Mouse (Mus musculus) forebrain, embryonic 12.5 days (tissue): ENCODE results near the gene Mas1. TPM values are rescaled to one million over a fixed set of nuclear protein-coding genes. Genes with fewer than 3 reads are reported as not detected.

Experiments used
- ATAC-seq: fragments of 200-750 bp; cut with Nextera tagmentation; 2 replicates; pipeline ENCODE4 v1.8.0; 2017; ENCODE audit warnings: moderate TSS enrichment; ENCODE audit not compliant: low FRiP score
- H3K27ac ChIP-seq: fragments of 300-500 bp; sonication (generic); 2 replicates; pipeline ENCODE4 v1.5.1; 2016; ENCODE audit warnings: mild to moderate bottlenecking
- H3K27me3 ChIP-seq: fragments of 300-500 bp; sonication (generic); 2 replicates; pipeline ENCODE4 v1.6.1; 2016; ENCODE audit warnings: mild to moderate bottlenecking
- H3K36me3 ChIP-seq: fragments of 300-500 bp; sonication (generic); replicated peaks from 2 replicates; pipeline ENCODE4 v1.6.1; 2016; ENCODE audit warnings: mild to moderate bottlenecking
- H3K4me1 ChIP-seq: fragments of 300-500 bp; sonication (generic); 2 replicates; pipeline ENCODE4 v1.6.1; 2016
- H3K4me2 ChIP-seq: fragments of 300-500 bp; sonication (generic); 2 replicates; pipeline ENCODE4 v1.6.1; 2016; ENCODE audit warnings: mild to moderate bottlenecking, moderate library complexity
- H3K4me3 ChIP-seq: fragments of 300-500 bp; sonication (generic); replicated peaks from 2 replicates; pipeline ENCODE4 v1.5.1; 2016; ENCODE audit warnings: mild to moderate bottlenecking
- H3K9ac ChIP-seq: fragments of 300-500 bp; sonication (generic); 2 replicates; pipeline ENCODE4 v1.6.1; 2016; ENCODE audit warnings: mild to moderate bottlenecking
- H3K9me3 ChIP-seq: fragments of 300-500 bp; sonication (generic); 2 replicates; pipeline ENCODE4 v1.6.1; 2016
- WGBS: fragments of 180-500 bp; shearing (Covaris S2); methylation state at CpG from one replicate; pipeline ENCODE4 v1.1.7; 2016; 5-methylcytosine and 5-hydroxymethylcytosine counted together
- polyA plus RNA-seq: library from polyadenylated mRNA; unstranded; fragments of >200 nt; fragmentation: Nextera tagmentation; extraction: Ambion mirVana; gene quantifications from 2 replicates; pipeline ENCODE4 v1.2.1, GENCODE M21; 2016

Mas1 gene
- 0.38 TPM in 1 of 2 replicates, not detected in the other for polyA plus RNA-seq

DNA sequence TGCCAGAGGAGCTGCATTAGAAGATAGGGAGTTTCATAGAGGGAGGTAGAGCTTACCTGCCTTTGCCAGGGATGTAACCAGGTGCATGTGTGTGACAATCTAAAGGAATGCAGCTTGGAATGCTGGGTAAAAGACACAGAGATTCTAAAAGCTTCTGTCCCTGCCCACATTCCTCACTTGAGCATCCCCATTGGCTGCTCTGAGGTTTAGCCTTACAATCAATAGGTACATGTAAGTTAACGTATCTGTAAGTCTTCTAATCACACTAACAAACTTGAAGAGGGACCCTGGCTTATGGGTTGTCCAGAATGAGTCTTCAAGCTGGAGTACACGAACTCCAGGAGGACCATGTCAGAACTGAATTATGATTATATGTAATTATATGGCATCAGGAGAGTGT lies at the start of gene Mas1:
Gene Mas1, minus strand, starts transcription at position 101 of the 400 bp plus-strand sequence.
- H3K9ac ChIP-seq: no peak within 1 kb of the TSS
- no peak for ATAC-seq
- H3K36me3 ChIP-seq: no peaks in the 10 kb centered on the region
- no peak within 1 kb of the TSS for H3K27ac ChIP-seq
- no peak within 1 kb of the TSS for H3K4me2 ChIP-seq
- no peaks in the 10 kb centered on the region for H3K9me3 ChIP-seq
- H3K27me3 ChIP-seq: no peaks in the 10 kb centered on the region
- no peaks in the 10 kb centered on the region for H3K4me1 ChIP-seq
- H3K4me3 ChIP-seq: no peak within 1 kb of the TSS
- 55% methylated on average over 2 of the region's 2 CpGs for WGBS

DNA sequence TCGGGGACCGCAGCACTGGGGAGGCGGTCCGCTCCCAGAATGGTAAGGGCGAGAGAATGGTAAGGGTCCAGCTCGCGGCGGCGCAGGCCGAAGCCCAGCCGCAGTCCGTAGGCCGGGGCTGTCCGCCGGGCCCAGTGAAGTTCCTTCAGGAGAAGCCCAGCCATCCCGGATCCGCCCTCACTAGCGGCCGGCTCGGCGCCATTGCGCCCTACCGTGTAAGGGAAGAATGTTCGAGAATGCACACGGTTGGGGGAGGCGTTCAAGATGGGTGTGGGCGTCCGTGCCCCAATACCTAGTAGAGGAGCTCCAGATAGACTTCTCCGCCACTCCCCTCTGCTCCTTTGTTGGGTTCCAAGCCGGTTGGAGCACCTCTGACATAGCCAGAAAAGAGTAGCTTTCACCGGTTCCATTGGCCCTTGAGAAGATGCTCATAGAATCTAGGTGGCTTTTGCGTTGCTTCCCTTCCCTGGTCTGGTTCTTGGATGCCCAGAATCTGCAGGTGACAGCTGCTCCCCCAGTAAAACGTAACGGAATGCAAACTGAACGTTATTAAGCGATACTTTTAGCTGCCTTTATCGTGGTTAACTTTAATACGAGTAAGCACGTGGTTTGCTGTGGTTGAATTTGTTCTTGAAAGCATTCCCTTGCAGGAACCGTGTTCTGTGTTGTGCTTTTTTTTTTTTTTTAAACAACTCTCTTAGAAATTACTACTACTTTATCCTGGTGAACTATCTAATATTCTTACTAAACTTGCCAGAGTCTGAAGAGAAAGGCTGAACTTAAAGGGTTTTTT lies 48.8 kb upstream of the Mas1 start:
- ATAC-seq: peak; percentile 65
- peak overlapping the region; percentile 77 for H3K4me2 ChIP-seq
- H3K9me3 ChIP-seq: no peaks in the 10 kb centered on the region
- H3K9ac ChIP-seq: peak overlapping the region; percentile 97
- peak overlapping the region; percentile 87 for H3K27ac ChIP-seq
- H3K36me3 ChIP-seq: peaks cover 55% of the 10 kb centered on the region
- no peaks in the 10 kb centered on the region for H3K27me3 ChIP-seq
- peaks cover 15% of the 10 kb centered on the region for H3K4me1 ChIP-seq
- under 1% methylated on average over 40 of the region's 40 CpGs for WGBS
- peak overlapping the region; percentile 96 for H3K4me3 ChIP-seq

DNA sequence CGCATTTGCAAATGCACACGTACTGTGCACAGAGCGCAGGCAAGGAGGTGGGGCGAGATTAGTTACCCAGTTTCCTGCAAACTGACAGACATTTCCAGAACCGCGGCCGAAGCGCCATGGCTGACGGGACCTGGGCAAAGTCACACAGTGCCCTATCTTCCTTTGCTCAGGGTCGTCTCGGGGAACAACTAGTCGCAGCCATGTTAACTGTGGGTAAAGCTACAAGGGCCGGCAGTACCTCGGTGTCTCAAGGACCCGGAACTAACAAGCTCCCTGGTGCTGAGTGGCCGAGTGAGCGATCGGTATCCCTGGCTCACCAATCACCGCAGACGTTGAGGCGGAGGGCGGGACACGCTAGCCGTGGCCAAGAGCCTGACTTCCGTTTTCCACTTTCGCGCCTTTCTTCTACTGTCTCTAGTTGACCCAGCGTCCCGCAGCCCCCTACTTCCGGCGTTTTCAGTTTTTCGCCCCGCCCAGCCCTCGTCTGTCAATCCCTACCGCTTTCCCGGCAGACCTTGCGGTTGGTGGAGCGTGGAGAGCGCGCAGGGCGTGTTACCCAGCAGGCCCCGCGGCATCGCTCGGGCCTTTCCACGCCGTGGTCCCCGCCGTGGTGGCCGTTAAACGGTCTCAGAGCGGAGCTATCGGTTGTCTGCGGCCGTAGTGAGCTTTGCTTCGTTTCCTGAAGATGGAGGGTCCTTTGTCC lies 48.1 kb upstream of the Mas1 start, which contains the start of gene Mrpl18:
Gene Mrpl18, minus strand, starts transcription at position 465 of the 703 bp plus-strand sequence.
- Histone ChIP-seq H3K4me1 (peaks cover 15% of the 10 kb centered on the region), H3K4me2 (peak within 1 kb of the TSS; percentile 83), H3K36me3 (peaks cover 56% of the 10 kb centered on the region), H3K4me3 (peak within 1 kb of the TSS; percentile 96), H3K27ac (peak within 1 kb of the TSS; percentile 87), H3K9ac (peak within 1 kb of the TSS; percentile 97), H3K9me3 (no peaks in the 10 kb centered on the region), H3K27me3 (no peaks in the 10 kb centered on the region)
- peak; percentile 100 for ATAC-seq
- under 1% methylated on average over 56 of the region's 56 CpGs for WGBS

DNA sequence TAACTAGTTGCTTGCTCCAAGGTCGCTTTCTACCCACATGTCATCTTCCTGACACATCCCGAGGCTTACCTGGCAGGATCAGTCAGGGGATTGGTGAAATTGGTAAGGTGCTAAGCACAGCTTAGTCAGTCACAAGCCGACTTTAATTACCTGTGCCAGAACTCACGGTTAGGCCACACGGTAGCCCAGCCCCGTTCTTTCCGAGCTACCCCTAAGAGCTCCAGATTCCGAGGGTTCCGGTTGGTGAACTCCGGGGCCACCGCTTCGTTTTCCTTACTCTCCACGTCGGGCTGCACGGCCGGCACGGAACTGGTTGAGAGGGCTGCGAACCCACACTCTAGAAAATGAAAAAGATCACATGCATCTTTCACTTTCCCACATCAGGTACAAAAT lies 47.5 kb upstream of the Mas1 start, which contains the start of gene Tcp1:
Gene Tcp1, plus strand, starts transcription at position 214 of the 393 bp plus-strand sequence.
- Histone ChIP-seq H3K4me3 (peak within 1 kb of the TSS; percentile 96), H3K36me3 (peaks cover 56% of the 10 kb centered on the region), H3K4me1 (peaks cover 15% of the 10 kb centered on the region), H3K9ac (peak within 1 kb of the TSS; percentile 97), H3K27ac (peak within 1 kb of the TSS; percentile 87), H3K9me3 (no peaks in the 10 kb centered on the region), H3K4me2 (peak within 1 kb of the TSS; percentile 83), H3K27me3 (no peaks in the 10 kb centered on the region)
- 2% methylated on average over 18 of the region's 18 CpGs for WGBS
- ATAC-seq: no peak; the same call in 1 of the 2 replicates

DNA sequence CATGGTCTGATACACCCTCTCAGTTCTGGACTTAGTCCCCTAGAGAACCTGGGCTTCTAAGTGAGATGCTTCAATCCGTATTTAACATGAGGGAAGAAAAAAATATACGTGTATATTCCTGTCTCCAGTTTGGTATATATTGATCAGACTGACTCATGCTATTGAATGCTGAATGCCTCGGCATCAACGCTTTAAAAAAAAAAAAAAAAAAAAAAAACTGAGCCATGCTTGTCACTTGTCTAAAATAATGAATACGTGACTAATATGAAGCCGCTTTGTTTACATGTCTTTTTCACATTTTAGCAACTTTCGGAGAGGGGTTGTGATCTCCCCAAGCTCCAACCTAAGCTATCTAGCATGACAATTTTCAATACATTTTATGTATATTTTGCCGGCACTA lies 42.4 kb upstream of the Mas1 start:
- H3K4me1 ChIP-seq: peaks cover 7% of the 10 kb centered on the region
- H3K27ac ChIP-seq: no peak overlapping the region
- H3K9me3 ChIP-seq: no peaks in the 10 kb centered on the region
- WGBS: 85% methylated on average over 8 of the region's 8 CpGs
- no peak for ATAC-seq
- H3K9ac ChIP-seq: no peak overlapping the region
- no peaks in the 10 kb centered on the region for H3K27me3 ChIP-seq
- H3K4me2 ChIP-seq: no peak overlapping the region
- peaks cover 50% of the 10 kb centered on the region for H3K36me3 ChIP-seq
- no peak overlapping the region for H3K4me3 ChIP-seq

DNA sequence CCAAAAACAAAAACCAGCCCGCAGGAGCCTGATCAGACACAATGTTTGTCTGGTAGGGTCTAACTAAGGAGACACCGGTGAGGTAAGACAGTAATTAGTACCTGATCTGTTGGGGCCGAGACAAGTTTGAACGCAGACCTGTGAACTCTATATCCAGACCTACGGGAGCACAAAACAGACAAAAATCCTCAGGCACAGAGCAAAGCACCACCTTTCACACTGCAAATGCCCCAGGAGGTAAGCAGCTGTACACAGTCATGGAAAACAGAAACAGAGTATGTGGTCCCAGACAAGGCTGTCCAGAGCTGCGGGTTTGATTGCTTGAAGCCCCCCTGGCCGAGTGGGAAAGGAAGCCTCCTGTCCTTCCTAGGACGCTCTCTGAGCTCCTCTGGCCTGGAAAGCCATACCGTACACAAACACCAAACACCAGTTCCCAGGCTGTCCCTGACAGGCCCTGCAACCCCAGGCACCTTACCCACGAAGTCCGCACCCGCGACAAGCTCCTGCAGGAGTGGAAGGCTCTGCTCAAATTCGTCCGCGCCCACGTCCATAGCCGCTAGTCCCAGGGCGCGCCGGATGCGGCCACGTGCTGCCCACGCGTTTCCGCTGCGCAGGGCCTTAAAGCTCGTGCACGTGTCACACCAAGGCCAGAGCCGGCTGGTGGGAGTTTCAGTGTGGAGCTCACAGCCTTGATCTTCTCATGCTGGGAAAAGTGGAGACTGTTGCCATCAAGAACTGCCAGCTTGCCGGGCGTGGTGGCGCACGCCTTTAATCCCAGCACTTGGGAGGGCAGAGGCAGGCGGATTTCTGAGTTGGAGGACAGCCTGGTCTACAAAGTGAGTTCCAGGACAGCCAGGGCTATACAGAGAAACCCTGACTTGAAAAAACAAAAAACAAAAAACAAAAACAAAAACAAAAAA lies 41.7 kb upstream of the Mas1 start, which contains the start of gene Pnldc1:
Gene Pnldc1, minus strand, starts transcription at position 870 of the 920 bp plus-strand sequence.
- Histone ChIP-seq H3K4me3 (no peak within 1 kb of the TSS), H3K9me3 (no peaks in the 10 kb centered on the region), H3K9ac (no peak within 1 kb of the TSS), H3K4me1 (no peaks in the 10 kb centered on the region), H3K36me3 (peaks cover 54% of the 10 kb centered on the region), H3K27me3 (no peaks in the 10 kb centered on the region), H3K4me2 (no peak within 1 kb of the TSS), H3K27ac (no peak within 1 kb of the TSS)
- WGBS: 87% methylated on average over 35 of the region's 35 CpGs
- ATAC-seq: no peak

DNA sequence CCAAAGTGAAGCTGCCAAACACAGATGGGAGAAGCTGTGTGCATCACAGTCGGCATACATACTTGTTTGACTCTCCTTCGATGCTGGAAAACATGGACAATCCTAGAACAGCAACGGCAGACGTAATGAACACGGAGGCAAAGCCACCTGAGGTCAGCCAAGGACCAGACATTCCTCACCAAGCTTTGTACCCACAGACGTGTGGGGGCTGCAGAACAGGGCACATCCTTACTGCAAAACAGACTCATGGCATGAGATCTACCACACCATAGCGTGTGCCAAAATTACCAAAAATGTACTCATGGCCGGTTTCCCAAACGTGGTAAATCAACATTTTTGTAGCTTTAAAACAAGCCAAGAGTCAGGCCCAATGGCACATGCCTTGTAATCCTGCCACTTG lies 38.5 kb upstream of the Mas1 start:
- WGBS: 92% methylated on average over 9 of the region's 9 CpGs
- peaks cover 34% of the 10 kb centered on the region for H3K36me3 ChIP-seq
- no peak overlapping the region for H3K4me3 ChIP-seq
- no peak overlapping the region for H3K27ac ChIP-seq
- ATAC-seq: no peak
- no peaks in the 10 kb centered on the region for H3K9me3 ChIP-seq
- H3K9ac ChIP-seq: no peak overlapping the region
- no peaks in the 10 kb centered on the region for H3K27me3 ChIP-seq
- peaks cover 11% of the 10 kb centered on the region for H3K4me1 ChIP-seq
- no peak overlapping the region for H3K4me2 ChIP-seq

DNA sequence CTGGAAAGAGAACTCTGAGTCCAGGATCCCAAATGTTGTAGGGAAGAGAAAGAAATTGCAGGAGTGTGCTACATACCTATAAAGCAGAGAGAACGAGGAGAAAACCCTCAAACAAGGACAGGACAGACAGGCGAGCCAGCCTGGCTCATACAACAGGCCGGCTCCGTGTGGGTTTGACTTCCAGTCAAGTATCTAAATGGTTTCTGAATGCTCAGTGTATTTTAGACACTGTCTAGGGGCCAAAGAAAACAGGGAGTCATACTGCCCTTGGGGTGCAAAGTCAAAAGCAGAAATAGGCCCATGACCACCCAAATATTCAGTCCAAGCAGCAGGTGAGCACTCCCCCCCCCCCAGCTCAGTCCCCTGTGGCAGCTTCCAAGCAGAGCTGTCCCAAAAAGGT lies 37.9 kb upstream of the Mas1 start:
- Histone ChIP-seq H3K36me3 (peaks cover 30% of the 10 kb centered on the region), H3K4me2 (no peak overlapping the region), H3K4me1 (peaks cover 11% of the 10 kb centered on the region), H3K9ac (no peak overlapping the region), H3K4me3 (no peak overlapping the region), H3K9me3 (no peaks in the 10 kb centered on the region), H3K27me3 (no peaks in the 10 kb centered on the region), H3K27ac (no peak overlapping the region)
- 87% methylated on average over 4 of the region's 4 CpGs for WGBS
- ATAC-seq: no peak

DNA sequence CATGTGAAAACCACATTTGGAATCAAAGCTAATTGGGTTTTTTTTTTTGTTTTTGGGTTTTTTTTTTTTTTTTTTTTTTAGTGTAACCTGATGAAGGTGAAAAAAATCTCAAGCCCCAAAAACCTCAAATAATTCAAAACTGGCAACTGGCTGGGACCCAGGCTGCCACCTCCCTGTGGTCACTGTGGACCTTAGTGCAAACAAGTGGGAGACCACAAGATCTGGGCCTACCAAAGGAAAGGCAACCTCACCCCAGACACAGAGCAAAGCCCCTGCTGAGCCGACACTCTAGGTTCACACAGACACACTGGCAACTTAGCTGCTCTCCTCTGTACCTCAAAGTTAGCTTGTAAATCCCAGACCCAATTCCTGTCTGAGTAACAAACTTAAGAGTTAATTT lies 36.4 kb upstream of the Mas1 start:
- Histone ChIP-seq H3K27ac (no peak overlapping the region), H3K36me3 (peaks cover 29% of the 10 kb centered on the region), H3K27me3 (no peaks in the 10 kb centered on the region), H3K4me1 (peaks cover 11% of the 10 kb centered on the region), H3K4me2 (no peak overlapping the region), H3K9me3 (no peaks in the 10 kb centered on the region), H3K9ac (no peak overlapping the region), H3K4me3 (no peak overlapping the region)
- WGBS: 64% methylated on average over 1 of the region's 1 CpGs
- no peak for ATAC-seq

DNA sequence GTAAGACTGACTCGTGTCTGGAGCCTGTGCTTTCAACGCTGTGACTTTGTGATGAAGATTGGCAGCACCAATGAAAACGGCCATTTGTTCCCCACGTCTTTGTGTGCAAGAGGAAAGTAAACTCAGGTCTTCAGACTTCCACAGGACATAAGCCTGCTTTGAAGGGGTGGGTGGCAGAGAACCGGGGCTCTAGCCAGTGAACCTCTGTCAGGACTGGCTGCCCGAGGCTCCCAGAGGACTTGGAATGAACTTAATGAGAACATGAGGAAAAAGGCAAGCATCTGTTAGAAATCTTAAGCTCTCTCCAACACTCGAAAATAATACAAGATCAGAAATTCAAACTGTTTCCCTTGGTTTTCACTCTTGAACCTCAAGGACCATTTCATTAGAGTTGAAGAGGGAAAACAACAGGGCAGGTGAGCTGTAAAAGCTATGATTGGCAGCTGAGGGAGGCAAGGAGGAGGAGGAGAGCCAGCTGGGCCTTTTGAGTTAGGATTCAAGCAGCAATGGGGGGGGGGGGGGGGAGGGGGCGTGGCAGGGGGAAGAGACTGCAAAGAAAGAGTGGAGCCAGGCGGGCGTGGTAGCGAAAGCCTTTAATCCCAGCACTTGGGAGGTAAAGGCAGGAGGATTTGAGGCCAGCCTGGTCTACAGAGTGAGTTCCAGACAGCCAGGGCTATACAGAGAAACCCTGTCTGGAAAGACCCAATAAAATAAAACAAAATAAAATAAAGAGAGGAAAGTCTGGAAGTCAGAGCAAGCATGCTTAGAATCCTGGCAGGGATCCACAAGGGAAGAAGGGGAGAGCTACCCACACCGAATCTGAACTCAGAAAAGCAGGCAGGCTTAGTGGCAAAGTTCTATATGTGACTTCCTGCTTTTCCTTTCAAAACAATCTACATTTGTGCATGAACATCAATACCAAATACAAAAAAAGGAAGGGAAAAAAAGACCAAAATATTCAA lies 35.7 kb upstream of the Mas1 start:
- H3K9ac ChIP-seq: 0 out of 2 replicates have a peak overlapping the region, but pooled peaks have one; percentile 29
- H3K4me2 ChIP-seq: no peak overlapping the region
- no peaks in the 10 kb centered on the region for H3K9me3 ChIP-seq
- peaks cover 11% of the 10 kb centered on the region for H3K4me1 ChIP-seq
- H3K27ac ChIP-seq: peak overlapping the region; percentile 79
- peaks cover 29% of the 10 kb centered on the region for H3K36me3 ChIP-seq
- peak; percentile 69; the same call in 1 of the 2 replicates for ATAC-seq
- no peak overlapping the region for H3K4me3 ChIP-seq
- no peaks in the 10 kb centered on the region for H3K27me3 ChIP-seq
- 17% methylated on average over 11 of the region's 12 CpGs for WGBS

DNA sequence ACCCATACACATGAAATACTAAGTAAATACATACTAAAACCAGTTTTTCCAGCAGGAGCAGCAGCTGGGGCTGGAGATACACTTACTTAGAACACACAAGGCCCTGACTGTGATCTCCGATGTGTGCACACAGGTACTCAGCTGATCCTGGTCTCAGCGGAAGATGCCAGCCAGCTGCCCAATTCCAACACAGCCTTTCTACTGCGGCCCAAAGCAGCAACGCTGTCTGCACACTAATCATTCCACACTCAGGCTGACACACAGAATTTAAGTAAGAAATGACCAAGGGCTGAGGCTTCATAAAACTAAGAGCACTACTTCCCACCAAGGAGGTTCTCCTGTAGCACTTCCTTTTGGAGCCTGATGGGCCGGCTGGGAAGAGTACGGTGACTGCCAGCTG lies 34.3 kb upstream of the Mas1 start:
- Histone ChIP-seq H3K27me3 (no peaks in the 10 kb centered on the region), H3K4me2 (no peak overlapping the region), H3K36me3 (peaks cover 29% of the 10 kb centered on the region), H3K4me1 (peaks cover 11% of the 10 kb centered on the region), H3K4me3 (no peak overlapping the region), H3K9ac (no peak overlapping the region), H3K27ac (no peak overlapping the region), H3K9me3 (no peaks in the 10 kb centered on the region)
- ATAC-seq: no peak
- WGBS: 96% methylated on average over 6 of the region's 6 CpGs
